Mouse (Mus musculus) adrenal gland, postnatal 14 days (tissue): ENCODE measurements around the gene Prdx6b. TPM values are rescaled to one million over a fixed set of nuclear protein-coding genes. Genes with fewer than 3 reads are reported as not detected.

Experiments used
- DNase-seq: peaks from one replicate; pipeline ENCODE4 v3.0.0; 2021; ENCODE audit warnings: mixed read lengths
- long read RNA-seq, 2 experiments: library from polyadenylated mRNA; stranded (forward); transcript quantifications; one replicate each; pipeline ENCODE4 v2.0.0; 2021
- total RNA-seq: library from RNA; stranded (reverse); gene quantifications from 2 replicates; pipeline ENCODE4 v1.2.3, GENCODE M21; 2021

Prdx6b gene
- not detected in 2 replicates for total RNA-seq
- long read RNA-seq, experiment 1: 0 reads
- long read RNA-seq, experiment 2: 0 reads

DNA sequence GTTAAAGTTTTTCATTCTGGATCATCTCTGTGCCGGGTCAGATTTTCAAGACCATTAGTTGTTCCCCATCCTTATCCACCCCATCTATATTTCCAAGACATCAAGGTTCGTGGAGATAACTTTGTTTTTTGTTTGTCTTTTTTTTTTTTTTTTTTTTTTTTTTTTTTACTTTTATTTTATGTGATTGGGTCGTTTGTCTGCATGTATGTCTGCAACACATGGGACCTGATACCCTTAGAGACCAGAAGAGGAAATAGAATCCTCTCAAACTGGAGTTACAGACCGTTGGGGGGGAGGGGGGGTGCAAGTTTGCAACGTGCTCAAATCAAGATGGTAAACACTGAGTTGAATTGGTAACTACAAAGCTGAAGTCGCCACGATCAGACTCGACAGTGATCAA, at the start of gene Prdx6b:
Gene Prdx6b (plus strand): TSS at position 301 of the 400 bp plus-strand sequence.
- no peak for DNase-seq

DNA sequence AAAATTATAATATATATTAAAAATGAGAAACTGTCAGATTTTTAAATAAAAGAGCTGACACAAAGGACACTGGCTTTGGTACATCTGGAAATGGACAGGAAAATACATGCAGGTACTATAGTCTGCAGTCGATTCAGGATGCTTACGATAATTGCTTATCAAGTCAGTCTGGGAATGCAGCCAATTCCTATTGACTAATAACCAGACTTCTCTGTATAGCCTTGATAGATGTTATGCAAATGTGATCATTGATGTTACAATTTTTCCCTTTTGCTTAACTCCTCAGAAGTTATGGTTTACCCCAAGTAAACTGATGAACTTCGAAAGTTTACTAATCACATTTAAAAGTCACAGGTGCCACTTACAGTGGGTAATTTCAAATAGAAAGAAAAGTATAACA, 44.8 kb upstream of the Prdx6b start:
- DNase-seq: no peak

DNA sequence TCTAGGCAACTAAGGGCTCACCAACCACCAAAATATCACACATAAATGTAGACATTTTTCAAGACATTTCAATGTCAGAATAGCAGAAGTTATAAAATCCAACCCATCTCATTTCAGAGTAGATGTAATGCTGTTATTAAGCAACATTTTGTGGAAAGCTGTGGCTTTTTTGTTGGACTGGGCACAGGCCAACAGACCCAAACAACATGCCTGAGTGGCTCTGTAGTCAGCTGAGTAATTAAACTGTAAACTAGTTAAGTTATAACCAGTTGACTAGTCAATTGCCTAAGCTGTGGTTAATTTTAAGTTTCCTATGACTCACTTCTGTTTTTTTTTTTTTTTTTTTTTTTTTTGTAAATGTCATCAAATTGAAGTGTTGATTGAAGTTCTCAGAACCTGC, 44.4 kb upstream of the Prdx6b start:
- DNase-seq: no peak

DNA sequence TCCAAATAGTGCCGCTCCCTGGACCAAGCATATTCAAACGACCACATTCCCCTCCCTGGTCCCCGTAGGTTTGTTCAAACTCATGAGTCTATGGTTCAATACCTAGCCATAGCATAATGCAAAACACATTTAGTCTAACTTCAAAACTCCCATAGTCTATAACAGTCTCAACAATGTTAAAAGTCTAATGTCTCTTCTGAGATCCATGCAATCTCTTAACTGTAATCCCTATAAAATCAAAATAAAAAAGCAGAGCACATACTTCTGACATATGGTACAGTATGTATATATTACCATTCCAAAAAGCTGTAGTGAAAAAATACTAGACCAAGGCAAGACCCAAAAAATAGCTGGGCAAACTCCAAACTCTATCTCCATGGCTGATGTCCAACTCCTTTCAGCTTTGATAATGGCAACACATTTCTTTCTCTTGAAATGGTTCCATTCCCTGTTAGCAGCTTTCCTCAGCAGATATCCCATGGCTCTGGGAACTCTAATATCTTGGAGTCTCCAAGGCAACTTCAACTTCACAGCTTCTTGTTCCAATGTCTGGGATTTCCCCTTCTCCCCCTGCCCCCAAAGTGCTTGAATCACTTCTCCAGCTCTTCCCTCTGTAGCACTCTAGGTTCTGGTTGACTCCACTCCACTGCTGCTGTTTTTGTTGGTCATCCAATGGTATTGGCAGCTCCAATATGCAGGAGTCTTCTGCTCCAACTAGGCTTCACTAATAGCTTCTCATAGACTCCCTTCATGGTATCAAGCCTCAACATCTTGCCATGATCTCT, 32.2 kb upstream of the Prdx6b start:
- no peak for DNase-seq

DNA sequence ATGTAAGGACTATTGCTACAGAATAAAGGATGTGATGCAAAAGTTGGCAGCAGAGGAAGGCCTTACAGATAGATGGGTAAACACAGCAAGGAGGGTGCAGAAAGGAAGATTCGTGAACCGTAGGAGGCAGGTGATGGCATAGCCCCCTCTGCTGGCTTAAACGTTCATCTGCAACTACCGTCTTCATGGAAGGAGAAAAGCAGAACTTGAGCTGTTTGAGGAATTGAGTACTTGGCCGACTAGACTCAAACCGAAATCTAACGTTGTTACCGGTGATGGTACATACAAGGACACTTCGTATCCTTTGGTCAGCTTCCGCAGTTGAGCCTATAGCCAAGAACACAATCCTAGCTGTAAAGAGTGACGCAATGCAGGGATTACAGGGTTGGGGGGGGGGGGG, 25.4 kb upstream of the Prdx6b start:
- DNase-seq: peak; percentile 81

DNA sequence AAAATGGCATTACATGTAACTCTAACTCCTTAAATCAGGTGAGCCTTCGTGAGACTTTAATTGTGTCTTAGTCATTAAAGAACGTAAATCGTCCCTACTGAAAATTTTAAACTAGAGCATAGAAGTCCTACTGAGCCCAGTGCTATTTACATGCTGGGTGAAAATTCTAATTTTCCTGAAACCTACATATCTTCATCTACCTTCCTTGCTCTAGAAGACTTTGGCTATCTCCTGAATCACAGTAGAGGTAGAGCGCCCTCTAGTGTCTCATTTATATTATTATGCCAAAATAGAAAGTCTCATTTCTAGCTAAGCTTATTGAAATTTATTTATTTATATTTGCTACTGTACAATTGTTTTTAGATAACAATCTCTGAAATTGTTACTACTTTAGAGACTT, 24.2 kb upstream of the Prdx6b start:
- DNase-seq: no peak

DNA sequence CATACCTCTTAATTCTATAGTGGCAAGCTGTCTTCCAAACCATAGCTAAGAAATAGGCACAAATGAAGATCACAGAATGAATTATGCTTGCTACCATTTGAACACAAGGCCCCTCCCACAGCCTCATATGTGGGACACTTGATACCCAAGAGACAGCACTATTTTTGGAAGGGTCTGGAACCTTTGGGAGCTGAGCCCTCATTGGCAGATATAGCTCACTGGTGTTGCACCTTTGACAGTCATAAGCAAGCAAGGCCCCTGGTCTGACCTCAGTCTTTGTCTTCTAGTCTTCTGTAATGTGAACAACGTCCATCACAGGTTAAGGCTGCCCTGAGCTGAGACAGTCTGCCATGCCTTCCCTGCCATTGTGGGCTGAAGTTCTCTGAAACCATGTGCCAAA, 20.8 kb upstream of the Prdx6b start:
- no peak for DNase-seq

DNA sequence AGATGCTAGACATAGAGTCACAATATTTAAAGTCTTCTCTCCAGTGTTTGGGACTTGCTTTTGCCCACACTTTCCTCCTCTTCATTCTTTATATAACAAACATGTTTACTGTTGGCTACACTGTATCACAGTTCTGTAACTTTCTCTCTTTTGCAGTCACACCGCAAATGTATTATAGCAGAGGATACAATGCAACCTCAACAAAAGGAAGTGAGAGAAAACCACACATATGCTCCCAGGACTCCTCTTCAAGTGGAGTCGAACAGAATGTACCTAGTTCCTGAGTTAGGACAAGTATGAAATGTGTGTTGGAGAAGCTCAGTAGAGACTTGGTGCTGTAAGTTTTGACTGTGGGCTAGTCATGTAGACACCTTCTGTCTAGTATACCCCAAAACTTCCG, 19.2 kb upstream of the Prdx6b start:
- DNase-seq: no peak

DNA sequence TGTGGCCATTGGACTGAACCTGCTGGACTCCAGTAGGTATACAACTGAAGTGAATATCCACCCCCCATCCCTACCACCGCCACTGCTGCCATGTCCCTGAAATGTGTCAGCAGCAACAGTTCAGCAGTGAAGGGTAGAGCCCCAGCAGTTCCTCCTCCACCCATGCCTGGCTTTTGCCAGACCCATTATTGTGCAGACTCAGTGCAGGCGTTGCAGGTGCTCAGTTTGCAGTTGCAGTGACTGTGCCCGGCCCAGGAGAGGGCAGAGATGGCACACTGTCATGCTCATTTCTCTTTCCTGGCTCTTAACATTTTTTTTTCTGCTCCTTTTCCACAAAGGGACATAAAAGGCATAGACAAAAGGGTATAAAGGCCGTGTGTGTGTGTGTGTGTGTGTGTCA, 18.5 kb upstream of the Prdx6b start:
- no peak for DNase-seq

DNA sequence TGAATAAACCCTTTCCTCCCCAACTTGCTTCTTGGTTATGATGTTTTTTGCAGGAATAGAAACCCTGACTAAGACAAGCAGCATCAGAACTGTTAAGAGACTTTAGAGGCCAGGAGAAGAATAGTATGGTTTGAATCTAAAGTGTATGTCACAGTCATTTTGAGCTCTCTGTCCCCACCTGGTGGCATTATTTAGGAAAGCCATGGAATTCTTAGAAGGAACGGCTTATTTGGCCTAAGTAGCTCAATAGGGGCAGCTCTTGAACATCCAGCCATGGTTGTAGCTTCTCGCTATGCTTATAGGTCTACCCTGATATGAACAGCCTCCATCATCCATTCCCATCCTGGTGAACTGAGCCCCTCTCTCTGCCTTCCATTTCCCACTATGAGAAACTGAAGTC, 17.1 kb upstream of the Prdx6b start:
- peak; percentile 14 for DNase-seq

DNA sequence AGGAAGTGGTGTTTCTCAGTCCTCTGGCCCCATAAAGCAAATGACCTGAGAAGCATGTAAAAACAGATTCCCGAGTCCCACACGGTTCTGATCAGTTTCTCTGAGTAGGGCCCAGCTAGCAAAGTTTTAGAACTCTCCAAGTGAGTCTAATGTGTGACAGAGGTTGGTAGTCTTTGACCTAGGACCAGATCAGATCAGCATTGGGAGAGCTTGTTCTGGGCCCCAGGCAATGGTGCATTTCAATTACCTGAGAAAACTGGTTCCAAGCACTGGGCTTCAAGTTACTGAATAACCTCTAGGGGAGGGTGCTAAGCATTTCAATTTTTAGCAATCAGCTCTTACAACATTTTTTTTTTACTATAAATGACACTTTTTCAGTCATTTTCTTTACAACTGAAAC, 10.1 kb upstream of the Prdx6b start:
- DNase-seq: no peak

DNA sequence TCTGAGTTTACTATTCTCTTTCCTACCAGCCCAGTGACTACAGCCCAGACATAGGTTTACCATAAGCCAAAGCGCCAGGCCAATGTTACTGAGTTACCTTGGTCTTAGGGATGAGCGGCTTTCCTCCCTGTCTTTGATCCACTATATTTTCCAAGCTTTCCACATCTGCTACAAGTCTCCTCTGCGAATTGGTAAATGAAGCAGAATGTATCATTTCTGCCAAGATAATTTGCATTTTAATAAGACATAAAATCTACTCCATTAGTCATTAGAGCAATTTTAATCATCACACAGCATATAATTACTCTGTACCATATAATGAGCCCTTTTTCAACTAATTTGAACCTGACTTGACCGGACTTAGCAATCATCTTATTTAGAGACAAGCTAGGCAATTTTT, 5.9 kb upstream of the Prdx6b start:
- no peak for DNase-seq

DNA sequence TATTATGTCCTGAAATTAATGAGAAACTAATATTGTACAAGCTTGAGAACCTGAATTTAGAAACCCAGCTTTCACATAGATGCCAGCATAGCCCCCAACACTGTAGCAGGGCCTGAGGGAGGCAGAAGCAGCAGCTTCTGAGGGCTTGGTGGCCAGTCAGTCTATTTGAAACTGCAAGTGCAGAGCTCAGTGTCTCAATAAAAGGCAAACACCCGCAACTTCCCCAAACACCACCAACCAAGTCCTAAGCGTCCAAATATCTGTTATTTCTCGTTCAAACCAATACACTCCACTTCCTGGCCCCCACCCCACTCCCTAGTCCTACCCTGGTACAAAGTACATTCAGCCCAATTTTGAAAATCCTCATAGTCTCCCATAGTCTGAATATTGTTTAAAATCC, 6.1 kb downstream of the Prdx6b start:
- DNase-seq: no peak

DNA sequence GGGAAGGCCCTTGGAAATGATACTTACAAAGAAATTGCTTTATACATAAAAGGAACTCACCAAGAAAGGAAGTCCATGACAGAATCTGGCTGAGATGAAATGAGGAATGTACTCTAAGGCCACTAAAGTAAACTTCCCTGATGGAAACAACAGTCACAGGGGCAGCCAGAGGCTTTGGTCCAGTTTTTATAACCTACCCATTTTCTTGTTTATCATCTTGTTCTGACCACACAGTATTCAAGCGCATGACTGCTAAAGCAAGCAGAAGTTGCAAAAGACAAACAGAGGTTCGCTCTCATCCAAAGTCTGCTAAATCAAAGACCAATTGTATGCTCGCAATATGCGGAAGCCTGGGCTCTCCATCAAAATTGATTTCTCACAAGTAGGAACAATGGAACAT, 8.5 kb downstream of the Prdx6b start:
- DNase-seq: no peak

DNA sequence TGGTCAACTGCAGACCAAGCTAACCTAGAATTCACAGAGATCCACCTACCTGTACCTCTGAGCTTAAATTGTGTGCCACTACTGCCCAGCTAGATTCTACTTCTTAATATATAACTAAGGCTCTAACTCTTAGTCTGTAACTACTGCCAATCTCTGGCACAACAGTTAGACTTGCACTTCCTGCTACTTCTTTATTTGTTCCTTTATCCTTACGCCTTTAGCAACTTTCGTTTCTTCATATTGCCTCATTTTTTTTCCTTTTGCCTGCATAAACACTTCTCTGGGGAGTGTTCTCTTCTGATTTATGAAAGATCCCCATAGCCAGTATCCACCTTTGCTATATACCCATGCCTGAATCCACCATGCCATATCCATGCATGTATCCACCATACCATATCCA, 11.7 kb downstream of the Prdx6b start:
- DNase-seq: no peak

DNA sequence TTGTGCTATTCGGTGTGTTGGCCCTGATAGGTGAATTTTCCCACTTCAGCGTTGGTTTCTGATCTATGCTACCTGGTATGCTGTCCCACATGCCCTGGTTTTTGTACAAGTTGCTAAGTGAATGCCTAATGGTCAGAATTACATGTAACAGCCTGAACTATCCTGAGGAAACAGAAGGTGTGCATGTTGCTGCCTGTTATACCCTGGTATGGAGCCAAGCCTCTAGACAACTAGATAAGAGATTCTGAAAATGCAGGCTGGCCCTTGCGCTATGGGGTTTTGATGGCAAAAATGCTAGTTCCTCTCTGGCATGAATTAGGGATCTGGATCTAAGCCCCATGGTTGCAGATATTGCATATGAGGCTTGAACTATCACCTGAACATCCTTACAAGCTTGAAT, 15.4 kb downstream of the Prdx6b start:
- DNase-seq: no peak

DNA sequence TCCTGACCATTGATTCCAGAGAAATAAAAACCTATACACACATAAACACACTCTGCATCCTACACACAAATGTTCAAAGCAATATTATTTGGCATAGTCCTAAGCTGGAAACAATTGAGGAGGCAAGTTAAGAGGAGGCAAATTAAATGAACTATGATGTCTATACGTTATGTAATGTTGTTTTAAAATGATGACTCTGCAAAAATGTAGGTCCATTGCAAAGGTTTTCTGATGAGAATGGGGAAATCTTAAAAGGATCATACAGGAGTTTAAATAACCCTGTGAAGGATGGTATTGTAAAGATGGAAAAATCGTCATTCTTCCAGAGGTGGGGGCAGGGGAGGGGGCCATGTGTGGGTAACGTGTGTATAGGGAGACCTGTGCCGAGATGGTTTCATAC, 17.5 kb downstream of the Prdx6b start:
- no peak for DNase-seq

DNA sequence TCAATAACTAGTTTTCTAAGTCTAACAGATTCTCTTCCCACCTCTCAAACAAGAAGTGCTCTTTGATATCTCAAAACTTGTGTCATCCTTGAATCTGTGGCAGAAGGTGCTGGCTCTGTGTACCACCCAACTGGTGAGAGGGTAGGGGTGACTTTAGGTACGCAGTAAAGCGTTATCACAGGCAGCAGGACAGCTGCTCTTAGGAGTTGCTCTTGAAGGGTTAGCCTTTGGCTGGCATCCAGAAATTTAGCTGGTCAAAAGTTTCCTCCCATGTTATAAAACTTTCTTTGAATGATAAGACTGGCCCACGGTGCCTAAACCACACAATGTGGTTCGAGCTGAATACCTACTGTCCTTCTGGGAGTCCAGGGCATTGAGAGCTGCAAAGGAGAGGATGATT, 18.5 kb downstream of the Prdx6b start:
- no peak for DNase-seq

DNA sequence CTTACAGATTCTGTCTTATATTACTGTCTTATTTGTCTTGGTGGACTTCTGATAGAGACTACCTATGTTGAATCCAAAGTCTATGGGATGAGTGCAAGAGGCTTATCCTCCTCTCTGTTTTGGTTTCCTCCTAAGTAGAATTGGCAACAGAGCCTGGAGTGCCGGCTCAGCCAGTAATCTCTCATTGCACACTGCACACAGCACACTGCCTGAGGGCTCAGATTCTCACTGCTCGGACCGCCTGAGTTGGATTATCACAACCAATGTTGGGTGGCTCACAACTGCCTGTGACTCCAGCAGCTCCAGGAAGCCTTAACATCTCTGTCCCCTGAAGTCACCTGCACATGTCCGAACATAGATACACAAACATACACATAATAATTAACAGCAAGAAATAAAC, 19.1 kb downstream of the Prdx6b start:
- DNase-seq: no peak

DNA sequence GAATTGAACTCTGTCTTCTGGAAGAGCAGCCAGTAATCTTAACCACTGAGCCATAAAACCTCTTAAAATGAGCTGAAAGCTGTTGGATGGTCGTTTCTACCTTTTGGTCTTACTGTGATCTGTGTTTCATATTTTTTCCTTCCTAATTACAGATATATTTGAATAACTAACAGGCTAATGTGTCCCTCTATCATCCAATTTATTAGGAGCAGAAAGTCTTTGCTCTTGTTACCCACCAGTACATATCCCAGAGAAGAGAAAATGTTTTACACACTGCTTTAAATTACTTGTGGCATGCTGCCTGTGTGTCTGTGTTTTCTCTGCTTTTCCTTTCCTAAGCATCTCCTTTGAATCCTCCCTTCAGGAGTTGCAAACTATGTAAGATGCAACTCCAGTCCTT, 21.9 kb downstream of the Prdx6b start:
- DNase-seq: no peak

DNA sequence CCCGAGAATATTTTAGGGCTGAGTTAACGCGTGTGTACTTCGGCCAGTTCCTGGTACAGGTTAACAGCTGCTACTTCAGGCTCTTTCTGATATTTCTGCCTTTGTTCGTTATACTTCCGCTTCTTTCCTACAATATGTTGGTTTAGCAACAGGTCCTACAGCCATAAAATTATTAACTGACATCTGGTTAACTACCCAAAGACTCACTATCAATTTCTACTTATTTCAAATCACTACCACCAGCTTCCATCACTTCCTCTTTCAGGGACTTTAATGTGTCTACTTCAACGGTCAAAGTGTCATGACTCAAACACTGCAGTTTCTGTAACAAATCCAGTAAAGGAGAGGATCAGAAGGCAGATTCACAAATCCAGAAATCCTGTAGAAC, 22.6 kb downstream of the Prdx6b start:
- no peak for DNase-seq

DNA sequence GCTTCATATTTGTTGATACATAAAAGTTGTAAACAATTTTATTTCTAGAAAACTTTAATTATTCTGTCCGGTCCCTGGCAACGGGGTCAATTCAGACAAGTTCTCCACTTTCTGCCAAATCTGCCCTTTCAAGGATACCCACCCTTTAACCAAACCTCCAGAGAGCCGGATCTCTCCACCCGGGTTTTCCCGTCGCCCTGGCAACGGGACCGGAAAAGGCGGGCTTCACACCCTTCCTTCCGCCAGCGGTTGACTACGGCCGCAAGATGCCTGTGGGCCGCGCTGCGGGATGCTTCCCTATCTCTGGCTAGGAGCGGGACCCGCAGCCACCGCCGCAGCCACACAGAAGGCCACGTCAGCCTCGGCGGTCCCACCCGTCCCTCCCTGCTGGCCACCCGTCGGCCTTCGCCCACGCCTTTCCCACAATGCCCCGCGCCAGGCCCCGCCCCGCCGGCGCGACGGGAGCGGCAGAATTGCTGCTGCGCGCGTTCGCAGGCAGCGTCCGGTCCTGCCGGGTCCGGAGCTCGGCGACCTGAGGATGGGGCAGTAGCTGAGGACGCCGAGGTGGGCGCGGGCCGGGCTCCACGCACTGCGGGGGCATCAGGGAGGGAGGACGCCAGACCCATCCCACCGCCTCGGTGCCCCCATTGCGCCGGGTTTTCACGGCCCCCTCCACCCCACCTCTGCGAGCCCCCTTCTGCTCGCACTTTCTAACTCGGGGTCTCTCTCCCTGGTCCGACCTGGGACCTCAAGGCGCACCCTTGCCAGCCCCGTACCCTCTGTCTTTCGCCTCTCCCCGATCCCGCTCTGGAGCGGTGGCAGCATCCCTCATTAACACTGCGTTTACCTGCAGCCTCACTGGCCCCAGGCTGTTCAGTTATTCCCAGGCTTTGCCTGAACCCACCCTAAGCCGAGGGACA, 23.2 kb downstream of the Prdx6b start, which contains the start of gene Dnajc10:
Gene Dnajc10 (plus strand): TSS at position 225 of the 920 bp plus-strand sequence.
- peak; percentile 96 for DNase-seq

DNA sequence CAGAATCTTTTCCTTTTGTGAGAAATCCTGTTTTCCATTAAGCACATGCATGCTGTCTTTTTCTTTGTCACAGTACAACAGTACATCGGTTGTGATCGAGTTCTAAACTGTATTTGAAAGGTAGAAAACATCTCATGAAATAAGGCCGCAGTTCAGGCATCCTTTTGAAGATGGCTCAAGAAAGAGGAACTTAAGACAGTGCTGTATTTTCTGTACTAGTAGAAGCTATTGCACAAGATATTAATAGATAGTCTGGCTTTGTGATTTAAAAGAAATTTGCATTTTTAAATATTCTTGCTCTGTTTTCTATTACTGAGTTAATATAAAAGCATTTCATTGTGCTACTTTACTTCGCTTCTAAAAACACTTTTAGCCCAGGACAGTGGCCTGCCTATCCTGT, 30.6 kb downstream of the Prdx6b start:
- no peak for DNase-seq

DNA sequence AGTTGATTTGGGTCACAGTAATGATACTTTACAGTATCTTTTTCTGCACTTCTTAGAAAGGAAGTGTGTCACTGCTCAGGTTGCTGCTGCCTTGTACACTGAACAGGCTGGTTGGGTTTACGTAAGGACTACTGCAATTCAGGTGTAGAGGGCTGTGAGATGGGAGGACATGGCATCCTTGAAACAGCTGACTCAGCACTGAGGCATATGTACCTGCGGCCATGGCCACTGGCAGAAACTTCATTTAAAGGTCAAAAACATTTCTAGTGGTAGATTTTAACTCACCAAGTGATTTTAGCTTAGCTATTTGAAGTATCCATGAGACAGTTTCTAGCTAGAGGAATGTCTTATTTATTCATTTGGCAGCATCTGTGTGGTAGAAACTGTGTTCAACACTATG, 33.5 kb downstream of the Prdx6b start:
- DNase-seq: no peak
